Comparison of ENCODE assay signal across 22 mouse cellular contexts in genomic region chr5:119156638-119157037, GRCm38 (mm10).
DNase-seq lines count a peak whose midpoint lies in the region; ATAC-seq and TF ChIP-seq lines count a peak whose summit lies in the region.
"Had no signal": no experiment of that assay in that cellular context is flagged by ENCODE, and none has a peak within 500 bp of the region (broad histone marks: within the 10 kb centered on the region; RNA-seq: fewer than 3 reads in every experiment).

No protein-coding gene starts in this region.

- intact Hi-C loops in left cerebral cortex, postnatal 36 days (cut with DNase I), result no loop called here

- 65% methylated on average over 6 of the region's 6 CpGs for WGBS in liver, postnatal 0 days (ENCODE audit: insufficient replicate concordance)
- 81% methylated on average over 6 of the region's 6 CpGs for WGBS in liver, embryonic 11.5 days

- peaks cover 9% of the 10 kb centered on the region for H3K9me3 ChIP-seq in liver, postnatal 0 days (ENCODE audit: low read length)
- peaks cover 6% of the 10 kb centered on the region; the same call in 1 of the 2 replicates for H3K9me3 ChIP-seq in liver, embryonic 11.5 days (ENCODE audit: control insufficient read depth, low read length)
- H3K9me3 ChIP-seq: stomach, embryonic 15.5 days had no signal

- no peaks in the 10 kb centered on the region for H3K4me1 ChIP-seq in liver, postnatal 0 days (ENCODE audit: insufficient read depth)
- no peaks in the 10 kb centered on the region for H3K4me1 ChIP-seq in liver, embryonic 11.5 days (replicated peaks; ENCODE audit: control insufficient read depth, insufficient read depth, low read length)
- H3K4me1 ChIP-seq: embryonic facial prominence, embryonic 15.5 days; hindbrain, embryonic 12.5 days; neural tube, embryonic 12.5 days; stomach, embryonic 15.5 days had no signal

- H3K4me3 ChIP-seq in liver, postnatal 0 days (ENCODE audit: low read depth, low read length), result no peak overlapping the region
- H3K4me3 ChIP-seq in liver, embryonic 11.5 days (ENCODE audit: low read depth, low read length), result no peak overlapping the region
- H3K4me3 ChIP-seq in C2C12 (ENCODE audit: insufficient read depth, poor library complexity, severe bottlenecking), result no peak overlapping the region
- H3K4me3 ChIP-seq: embryonic facial prominence, embryonic 15.5 days; heart, adult 2 months; hindbrain, embryonic 12.5 days; kidney, embryonic 15.5 days; neural tube, embryonic 12.5 days; stomach, embryonic 15.5 days had no signal

- no peak overlapping the region for H3K4me2 ChIP-seq in liver, postnatal 0 days (ENCODE audit: low read depth, low read length)
- H3K4me2 ChIP-seq in liver, embryonic 11.5 days, result no peak overlapping the region
- H3K4me2 ChIP-seq: embryonic facial prominence, embryonic 15.5 days; hindbrain, embryonic 12.5 days; kidney, embryonic 15.5 days; neural tube, embryonic 12.5 days; stomach, embryonic 15.5 days had no signal

- ATAC-seq in liver, postnatal 0 days, result peak; percentile 40; the same call in 1 of the 2 replicates
- ATAC-seq in liver, embryonic 11.5 days (replicated peaks; ENCODE audit: low FRiP score), result no peak
- ATAC-seq: forebrain, postnatal 0 days; intestine, postnatal 0 days had no signal

- no peak for TF ChIP-seq CTCF in liver, postnatal 0 days (IDR thresholded peaks at IDR 0.05; ENCODE audit: low read depth)
- TF ChIP-seq CTCF in C2C12 (IDR thresholded peaks at IDR 0.05; ENCODE audit: control insufficient read depth, insufficient read depth, insufficient read length), result no peak

- no peak overlapping the region for H3K27ac ChIP-seq in liver, postnatal 0 days (ENCODE audit: low read depth)
- H3K27ac ChIP-seq in liver, embryonic 11.5 days (ENCODE audit: low read depth, low read length), result no peak overlapping the region
- H3K27ac ChIP-seq: embryonic facial prominence, embryonic 15.5 days; heart, adult 2 months; hindbrain, embryonic 12.5 days; kidney, embryonic 15.5 days; neural tube, embryonic 12.5 days; stomach, embryonic 15.5 days had no signal

- H3K27me3 ChIP-seq in liver, postnatal 0 days (ENCODE audit: insufficient read depth, low read length), result no peaks in the 10 kb centered on the region
- H3K27me3 ChIP-seq in liver, embryonic 11.5 days (replicated peaks; ENCODE audit: control insufficient read depth, insufficient read depth, low read length), result no peaks in the 10 kb centered on the region
- no peaks in the 10 kb centered on the region for H3K27me3 ChIP-seq in C2C12 (ENCODE audit: control insufficient read depth, insufficient read depth, insufficient read length)
- H3K27me3 ChIP-seq: embryonic facial prominence, embryonic 15.5 days; hindbrain, embryonic 12.5 days; kidney, embryonic 15.5 days; neural tube, embryonic 12.5 days; stomach, embryonic 15.5 days had no signal

- no peak for TF ChIP-seq EP300 in liver, postnatal 0 days (IDR thresholded peaks at IDR 0.05; ENCODE audit: low read depth)

- no peak for DNase-seq in liver, postnatal 0 days
- no peak for DNase-seq in liver, embryonic 11.5 days (ENCODE audit: low spot score)
- DNase-seq in 3134 (ENCODE audit: extremely low read depth, insufficient read length, low spot score), result peak; percentile 60
- peak; percentile 93 for DNase-seq in fat pad, adult 2 months (ENCODE audit: extremely low read depth, low read depth, low spot score)
- no peak for DNase-seq in left cerebral cortex, postnatal 36 days (ENCODE audit: low spot score in 2 of 2)
- DNase-seq in spleen, postnatal 4 days (ENCODE audit: low spot score in 2 of 2), result no peak
- DNase-seq: adrenal gland, adult 8-10 months; cerebellum, adult 9-10 months; forebrain, postnatal 0 days; gastrocnemius, postnatal 14 days; heart, adult 2 months; kidney, postnatal 4 days; midbrain, embryonic 14.5 days; retina, postnatal 1 day; thymus, postnatal 25 days had no signal

- H3K36me3 ChIP-seq in liver, postnatal 0 days (replicated peaks; ENCODE audit: insufficient read depth, low read length), result no peaks in the 10 kb centered on the region
- no peaks in the 10 kb centered on the region for H3K36me3 ChIP-seq in liver, embryonic 11.5 days (ENCODE audit: control insufficient read depth, insufficient read depth, low read length)
- no peaks in the 10 kb centered on the region for H3K36me3 ChIP-seq in C2C12 (ENCODE audit: control insufficient read depth, insufficient read depth)
- H3K36me3 ChIP-seq: embryonic facial prominence, embryonic 15.5 days; hindbrain, embryonic 12.5 days; kidney, embryonic 15.5 days; neural tube, embryonic 12.5 days; stomach, embryonic 15.5 days had no signal

- H3K79me2 ChIP-seq in C2C12 (ENCODE audit: control insufficient read depth, insufficient read depth), result no peaks in the 10 kb centered on the region

- H3ac ChIP-seq in C2C12 (ENCODE audit: control insufficient read depth, insufficient read length, low read depth), result no peak overlapping the region

- H3K9ac ChIP-seq in liver, postnatal 0 days (replicated peaks), result no peak overlapping the region
- no peak overlapping the region for H3K9ac ChIP-seq in liver, embryonic 11.5 days (ENCODE audit: low read depth, low read length)
- H3K9ac ChIP-seq: embryonic facial prominence, embryonic 15.5 days; forebrain, postnatal 0 days; hindbrain, embryonic 12.5 days; kidney, embryonic 15.5 days; neural tube, embryonic 12.5 days; stomach, embryonic 15.5 days had no signal

- no peaks in the 10 kb centered on the region for H3K79me3 ChIP-seq in C2C12 (ENCODE audit: low read depth)

TF ChIP-seq in C2C12, 6 proteins besides CTCF, POLR2A, EP300 and RAD21:
- TF ChIP-seq CEBPB (IDR thresholded peaks at IDR 0.05; ENCODE audit: low read depth) (peak; percentile 72), FOSL1 (IDR thresholded peaks at IDR 0.05; ENCODE audit: insufficient read depth, low read length, poor library complexity, severe bottlenecking) (no peak), MAX (IDR thresholded peaks at IDR 0.05) (no peak)

Comparison
In these comparisons a context has a peak if more than half of its experiments do, and no peak if none do; other contexts are left out.
1. DNase-seq: peak in 3134 (single experiment) and fat pad, adult 2 months (single experiment); none in liver, postnatal 0 days (single experiment), liver, embryonic 11.5 days (single experiment), left cerebral cortex, postnatal 36 days (0 of 2) and spleen, postnatal 4 days (0 of 2).